Mouse (Mus musculus): Measurements from ENCODE around the gene Ctrl. TPM values are rescaled to one million over a fixed set of nuclear protein-coding genes. Genes with fewer than 3 reads are reported as not detected.
"Not testable (repeated sequence)": the region's sequence is repeated elsewhere in the genome, so short reads cannot be mapped to it uniquely, and the experiment has no call there.

The Ctrl gene
- under 1 TPM; 0.85 to 0.96 TPM for total RNA-seq (2021)

DNA sequence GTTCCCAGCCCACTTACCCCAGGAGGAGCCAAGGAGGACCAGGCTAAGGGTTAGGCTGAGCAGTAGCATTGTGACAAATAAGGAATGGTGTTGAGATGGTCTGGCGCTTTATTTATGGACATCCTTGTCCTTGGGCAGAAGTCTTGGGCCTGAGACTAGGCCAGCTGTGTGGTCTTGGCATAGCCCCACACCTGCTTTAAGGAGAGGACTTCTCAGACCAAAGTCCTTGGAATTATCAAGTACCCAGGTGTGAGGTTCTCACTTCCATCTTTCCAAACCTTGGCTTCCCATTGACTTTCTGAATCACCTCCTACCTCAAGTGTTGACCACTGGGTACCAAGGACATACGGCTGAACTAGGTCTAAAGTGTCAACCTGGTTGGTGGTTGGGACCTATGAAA, at the start of gene Ctrl:
Gene Ctrl, minus strand, starts transcription at position 101 of the 400 bp plus-strand sequence.
- no peak for DNase-seq (ENCODE audit: low spot score in 2 of 2)
- intact Hi-C loops (cut with DNase I): loop anchor here (5.0 kb wide), 2 partner anchors 81 to 96 kb away; partner anchors contain the start of gene Cenpt

DNA sequence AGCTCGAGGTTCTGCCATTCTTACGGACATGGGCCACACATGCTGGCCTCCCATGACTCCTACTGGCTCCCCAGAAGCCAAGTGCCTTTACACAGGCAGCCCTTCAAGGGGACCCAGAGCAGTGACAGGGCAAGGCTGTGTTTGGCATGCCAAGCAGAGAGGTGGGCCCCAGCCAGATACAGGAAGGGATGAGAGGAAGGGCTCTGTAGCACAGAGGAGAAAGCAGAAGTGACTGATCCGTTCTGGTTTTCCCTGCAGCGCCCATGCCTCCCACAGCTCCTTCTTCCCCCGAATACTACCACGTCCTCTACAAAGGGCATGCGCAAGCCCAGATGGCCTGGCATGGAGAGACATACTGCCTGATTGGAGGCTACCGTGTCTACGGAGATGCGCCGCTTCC, 49.7 kb upstream of the Ctrl start:
- intact Hi-C loops (cut with DNase I); DNase-seq (ENCODE audit: low spot score in 2 of 2): not testable (repeated sequence)

DNA sequence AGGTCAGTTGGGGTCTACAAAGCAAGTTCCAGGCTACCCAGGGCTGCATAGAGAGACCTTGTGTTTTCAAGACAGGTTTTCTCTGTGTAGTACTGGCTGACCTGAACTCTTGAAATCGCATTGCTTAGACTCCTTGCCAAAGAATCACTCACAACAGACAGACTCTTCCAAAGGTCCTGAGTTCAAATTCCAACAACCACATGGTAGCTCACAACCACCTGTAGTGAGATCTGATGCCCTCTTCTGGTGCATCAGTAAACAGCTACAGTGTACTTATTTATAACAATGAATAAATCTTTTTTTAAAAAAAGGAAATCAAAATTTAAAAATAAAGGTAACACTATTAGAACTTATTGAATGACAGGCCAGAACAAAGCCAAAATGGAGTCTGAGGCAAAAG, 47.5 kb upstream of the Ctrl start:
- intact Hi-C loops (cut with DNase I): no loop called here

DNA sequence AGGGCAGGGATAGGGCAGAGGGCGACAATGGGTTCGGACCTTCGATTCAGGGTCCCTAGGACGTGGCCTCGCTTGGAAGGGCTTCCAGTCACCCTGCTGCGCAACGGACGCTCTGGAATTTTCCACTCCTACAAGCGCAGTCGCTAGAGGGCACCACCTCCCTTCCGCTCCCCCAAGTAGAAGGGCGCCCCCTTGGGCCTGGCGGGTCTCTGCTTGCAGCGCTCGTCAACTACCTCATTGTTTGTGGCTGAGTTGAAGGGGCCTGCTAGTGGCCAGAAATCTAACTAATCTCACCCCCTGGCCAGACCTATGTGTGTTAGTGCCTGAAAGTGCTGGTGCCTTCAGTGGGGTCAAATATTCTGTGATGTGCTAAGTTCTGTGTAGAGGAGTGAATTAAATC, 45.7 kb upstream of the Ctrl start, which contains the start of gene Dpep3:
Gene Dpep3, minus strand, starts transcription at position 105 of the 400 bp plus-strand sequence.
- no peak for DNase-seq (ENCODE audit: low spot score in 2 of 2)
- intact Hi-C loops (cut with DNase I): no loop called here

More for the DNA sequence above, 47.5 kb upstream of the Ctrl start:
- DNase-seq (ENCODE audit: low spot score in 2 of 2): no peak

DNA sequence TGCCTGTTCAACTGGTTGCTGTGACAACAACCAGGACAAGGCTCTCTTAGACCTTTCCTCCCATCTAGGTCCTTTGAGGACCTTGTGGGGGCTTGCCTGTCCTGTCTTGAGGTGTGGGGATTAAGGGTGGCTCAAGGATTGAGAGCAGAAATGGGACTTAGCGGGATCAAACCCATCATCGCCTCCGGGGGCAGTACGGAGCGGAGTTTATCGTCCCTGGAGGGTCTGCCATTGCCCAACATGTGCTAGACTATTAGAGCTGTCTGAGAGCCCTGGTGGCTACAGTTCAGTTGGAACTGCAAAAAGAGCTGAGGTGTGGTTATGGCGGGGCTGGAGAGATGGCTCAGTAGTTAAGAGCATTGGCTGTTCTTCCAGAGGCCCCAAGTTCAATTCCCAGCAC, 41.7 kb upstream of the Ctrl start:
- intact Hi-C loops (cut with DNase I): no loop called here

DNA sequence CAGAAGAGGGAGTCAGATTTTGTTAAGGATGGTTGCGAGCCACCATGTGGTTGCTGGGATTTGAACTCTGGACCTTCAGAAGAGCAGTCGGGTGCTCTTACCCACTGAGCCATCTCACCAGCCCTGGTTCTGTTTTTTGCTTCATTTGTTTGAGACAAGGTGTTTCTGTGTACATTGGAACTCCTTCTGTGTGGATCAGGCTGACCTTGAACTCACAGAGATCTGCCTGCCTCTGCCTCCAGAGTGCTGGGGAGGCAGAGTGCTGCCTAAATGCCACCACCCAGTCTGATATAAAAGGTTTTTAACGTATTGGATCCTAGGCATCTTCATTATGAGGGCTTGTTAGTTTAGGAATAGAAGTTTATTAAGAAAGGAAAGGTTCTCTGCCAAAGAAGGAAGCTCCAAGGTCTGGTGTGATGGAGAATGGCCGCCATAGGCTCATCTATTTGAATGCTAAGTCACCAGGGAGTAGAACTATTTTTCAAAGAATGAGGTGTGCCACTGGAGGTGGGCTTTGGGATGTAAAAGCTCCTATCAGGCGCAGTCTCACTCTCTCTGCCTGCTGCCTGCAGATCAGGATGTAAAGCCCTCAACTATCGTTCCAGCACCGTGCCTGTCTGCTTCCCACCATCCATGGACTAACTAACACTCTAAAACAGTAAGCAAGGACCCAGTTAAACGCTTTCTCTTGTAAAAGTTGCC, 37.5 kb upstream of the Ctrl start:
- intact Hi-C loops (cut with DNase I): no loop called here
- no peak for DNase-seq (ENCODE audit: low spot score in 2 of 2)

More for the DNA sequence above, 41.7 kb upstream of the Ctrl start:
- DNase-seq (ENCODE audit: low spot score in 2 of 2): no peak

DNA sequence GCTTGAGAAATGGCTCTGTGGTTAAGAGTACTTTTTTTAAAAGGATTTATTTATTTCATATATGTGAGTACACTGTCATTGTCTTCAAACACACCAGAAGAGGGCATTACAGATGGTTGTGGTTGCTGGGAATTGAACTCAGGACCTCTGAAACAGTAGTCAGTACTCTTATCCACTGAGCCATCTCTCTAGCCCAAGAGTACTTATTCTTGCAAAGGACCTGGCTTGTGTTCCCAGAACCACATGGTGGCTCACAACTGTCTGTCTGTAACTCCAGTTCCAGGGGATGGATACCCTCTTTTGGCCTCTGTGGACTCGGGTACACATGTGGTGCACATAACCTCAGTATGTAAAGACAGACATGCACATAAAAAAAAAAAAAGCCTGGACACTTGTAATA, 35.7 kb upstream of the Ctrl start:
- intact Hi-C loops (cut with DNase I): no loop called here
- no peak for DNase-seq (ENCODE audit: low spot score in 2 of 2)

DNA sequence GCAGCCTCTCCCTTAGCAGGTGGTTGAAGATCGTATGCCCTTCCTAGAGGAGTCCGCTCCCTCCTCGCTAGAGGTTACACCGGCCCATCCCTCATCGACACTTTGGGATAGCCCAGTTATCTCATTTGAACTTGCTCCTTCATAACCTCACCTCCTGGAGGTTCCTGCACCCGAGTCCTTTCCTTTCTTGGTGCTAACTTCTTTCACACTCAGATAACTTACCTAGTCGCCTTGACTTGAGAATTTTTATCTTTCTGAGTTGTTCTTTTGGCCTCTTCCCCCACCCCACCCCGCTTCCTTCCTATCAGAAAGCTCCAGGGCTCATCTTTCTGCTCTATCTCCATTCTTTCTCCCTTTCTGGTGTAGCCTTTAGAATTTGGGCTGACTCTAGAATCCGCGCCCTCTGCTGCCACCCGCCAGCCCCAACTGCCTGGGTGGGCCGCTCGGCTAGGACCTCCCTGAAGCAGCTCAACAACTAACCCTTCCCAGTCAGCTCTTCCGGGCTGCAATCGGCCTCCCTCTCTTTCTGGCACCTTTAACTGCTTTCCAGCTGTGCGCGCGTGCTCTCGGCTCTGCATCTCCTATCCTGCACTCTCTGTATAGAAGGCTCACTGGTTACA, 33.1 kb upstream of the Ctrl start:
- intact Hi-C loops (cut with DNase I): no loop called here
- DNase-seq (ENCODE audit: low spot score in 2 of 2): no peak

DNA sequence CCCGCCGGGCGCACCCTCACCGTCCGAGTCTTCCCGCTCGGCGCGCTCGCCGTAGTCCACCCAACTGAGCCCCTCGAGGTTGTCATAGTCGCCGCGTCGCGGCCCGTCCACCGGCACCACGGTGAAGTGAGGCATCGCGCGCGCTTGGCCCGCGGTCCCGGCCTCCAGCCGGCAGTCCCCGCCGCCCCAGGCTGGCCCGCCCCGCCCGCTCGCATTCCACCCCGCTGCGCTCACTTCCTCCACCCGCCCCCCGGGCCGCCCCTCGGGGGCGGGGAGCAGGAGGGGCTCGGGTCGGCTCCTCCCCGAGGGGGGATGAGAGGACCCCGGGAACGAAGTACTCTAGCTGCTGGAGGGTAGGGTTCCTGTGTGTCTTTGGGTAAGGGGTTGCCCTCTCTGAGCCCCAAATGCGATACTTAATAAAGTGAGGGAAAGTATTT, 32.3 kb upstream of the Ctrl start, which contains the start of gene Slc12a4:
Gene Slc12a4, minus strand, starts transcription at position 193 of the 437 bp plus-strand sequence.
- intact Hi-C loops (cut with DNase I): no loop called here
- peak in 1 of 2 experiments; percentile 23 for DNase-seq (ENCODE audit: low spot score in 2 of 2)

DNA sequence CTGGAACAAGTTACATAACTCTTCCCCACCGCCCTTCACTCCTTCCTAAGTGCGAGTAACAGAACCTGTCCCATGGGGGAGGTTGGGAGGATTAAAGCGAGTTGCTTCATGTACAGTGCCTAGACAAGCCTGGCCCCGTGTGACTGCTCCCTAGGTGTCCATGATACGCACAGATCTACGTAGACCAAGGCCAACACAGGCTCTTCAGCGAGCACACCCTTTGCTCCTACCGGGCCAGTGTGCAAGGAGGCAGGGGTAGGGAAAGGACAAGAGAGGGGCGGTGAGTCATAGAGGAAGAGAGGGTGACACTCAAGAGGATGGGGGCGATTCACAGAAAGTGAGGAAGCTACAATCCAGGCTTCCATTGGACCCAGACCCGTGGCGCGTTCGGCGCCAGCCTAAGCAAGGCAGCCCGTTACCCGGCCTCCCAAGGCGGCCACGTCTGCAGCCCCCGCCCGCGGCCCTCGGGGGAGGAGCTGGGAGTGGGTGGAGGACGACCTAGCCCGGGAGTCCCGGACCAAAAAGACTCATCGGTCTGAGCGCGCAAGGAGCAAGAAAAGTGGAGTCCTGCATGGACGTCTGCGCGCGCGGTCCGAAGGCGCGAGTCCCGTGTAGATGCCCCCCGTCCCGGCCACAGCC, 31.7 kb upstream of the Ctrl start:
- intact Hi-C loops (cut with DNase I): no loop called here
- DNase-seq (ENCODE audit: low spot score in 2 of 2): peak in 1 of 2 experiments; percentile 16

DNA sequence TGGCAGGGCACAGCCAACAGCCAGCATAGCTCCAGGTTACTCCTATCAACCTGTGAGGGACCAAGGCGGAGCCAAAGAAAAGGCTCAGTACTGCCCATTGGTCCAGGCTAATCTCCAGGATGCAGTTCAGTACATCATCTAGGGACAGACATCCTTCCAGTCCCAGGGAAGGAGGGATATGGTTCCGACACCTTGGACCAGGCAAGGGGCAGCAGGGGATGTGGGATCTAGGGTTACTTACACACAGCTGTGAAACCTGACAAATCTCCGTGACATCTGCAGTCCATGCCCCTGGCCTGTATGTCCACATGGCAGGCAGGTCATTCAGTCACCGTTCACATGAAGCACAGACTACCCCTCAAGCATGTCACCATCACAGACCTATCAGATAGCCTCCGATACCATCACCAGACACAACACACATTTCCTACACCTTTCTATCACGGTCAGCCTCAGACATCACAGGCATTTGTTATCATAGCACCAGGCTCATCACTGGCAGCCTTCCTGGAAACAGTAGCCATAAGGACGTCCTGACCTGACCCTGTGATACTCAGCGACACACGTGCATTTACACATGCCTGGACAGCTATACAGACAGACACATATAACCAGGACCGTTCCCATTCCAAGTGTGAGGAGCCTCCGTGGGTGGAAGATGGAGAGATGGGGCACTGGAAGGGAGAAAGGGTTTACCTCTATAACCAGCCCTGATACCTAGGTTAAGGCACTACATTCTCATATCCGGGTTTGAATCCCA, 31.0 kb upstream of the Ctrl start:
- intact Hi-C loops (cut with DNase I): no loop called here
- no peak for DNase-seq (ENCODE audit: low spot score in 2 of 2)

DNA sequence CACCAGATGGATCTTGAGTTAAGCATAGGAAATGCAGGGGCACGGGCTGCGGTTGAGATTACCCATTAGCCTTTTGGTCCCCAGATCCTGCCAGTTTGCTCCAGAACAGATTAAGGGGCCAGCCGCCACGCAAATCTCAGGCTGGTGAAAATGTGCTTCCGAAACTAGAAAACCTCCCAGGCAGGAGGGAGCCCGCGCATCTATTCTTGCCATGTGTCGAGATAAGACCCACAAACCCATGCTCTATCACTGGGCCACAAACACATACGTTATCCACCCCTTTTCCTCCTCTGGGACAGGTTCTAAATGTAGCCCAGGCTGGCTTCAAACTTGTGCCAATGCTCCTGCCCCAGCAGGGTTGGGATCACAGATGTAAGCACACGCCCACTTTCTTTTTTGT, 27.9 kb upstream of the Ctrl start:
- intact Hi-C loops (cut with DNase I): no loop called here

DNA sequence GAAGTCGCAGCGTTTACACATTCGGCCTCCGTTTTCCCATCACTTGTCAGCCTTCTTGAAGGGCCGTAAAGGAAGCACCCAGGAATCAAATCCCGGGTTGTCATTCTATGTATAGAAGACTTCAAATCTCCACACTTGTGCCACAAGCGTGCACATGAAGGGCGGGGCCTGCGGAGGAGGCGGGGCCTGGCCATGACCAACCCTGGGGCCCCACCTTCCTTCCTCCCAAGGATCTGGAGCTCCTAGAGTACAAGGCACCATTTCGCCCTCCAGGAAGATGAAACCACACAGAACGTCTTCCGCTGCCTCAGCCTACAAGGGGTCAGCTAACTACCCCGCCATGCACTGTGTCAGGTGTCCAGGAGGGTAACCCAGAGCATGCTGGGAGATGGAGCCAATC, 27.4 kb upstream of the Ctrl start:
- no peak for DNase-seq (ENCODE audit: low spot score in 2 of 2)

More for the DNA sequence above, 27.9 kb upstream of the Ctrl start:
- no peak for DNase-seq (ENCODE audit: low spot score in 2 of 2)

DNA sequence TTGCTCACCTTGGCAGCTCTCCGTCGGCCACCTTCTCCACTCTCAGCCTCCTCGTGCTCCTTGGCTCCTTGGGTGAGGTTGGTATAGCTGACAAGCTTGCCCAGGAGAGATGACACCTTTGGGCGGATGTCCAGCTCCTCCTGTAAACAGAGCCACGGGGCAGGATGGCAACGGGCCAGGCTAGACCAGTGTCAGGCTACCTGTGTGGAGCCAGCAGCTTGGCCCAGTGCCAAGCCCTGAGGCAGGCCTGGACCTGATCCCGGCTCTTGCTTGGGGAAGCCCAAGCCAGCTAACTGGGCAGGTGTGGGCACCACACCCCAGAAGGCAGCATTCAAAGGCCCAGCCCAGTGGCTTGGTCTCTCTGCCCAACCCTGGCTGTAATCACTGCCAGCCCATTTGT, 25.7 kb upstream of the Ctrl start:
- intact Hi-C loops (cut with DNase I): no loop called here
- no peak for DNase-seq (ENCODE audit: low spot score in 2 of 2)

More for the DNA sequence above, 27.4 kb upstream of the Ctrl start:
- intact Hi-C loops (cut with DNase I): no loop called here

DNA sequence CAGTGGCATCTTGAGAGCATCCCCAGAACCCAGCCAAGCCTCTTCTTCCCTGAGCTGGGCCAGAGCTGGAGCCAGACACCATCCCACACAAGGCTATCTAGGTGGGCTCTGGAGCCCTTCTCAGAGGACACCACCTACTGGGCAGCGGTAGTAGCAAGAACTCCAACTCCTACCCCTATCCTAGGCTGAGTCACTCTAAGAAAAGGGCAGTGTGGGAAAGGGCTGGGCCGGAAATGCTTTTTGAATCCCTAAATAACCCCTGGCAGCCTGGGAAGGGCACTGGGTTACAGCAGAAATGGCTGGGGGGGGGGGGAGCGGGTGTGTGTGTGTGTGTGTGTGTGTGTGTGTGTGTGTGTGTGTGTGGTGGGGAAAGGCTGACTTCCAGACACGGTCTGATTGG, 24.2 kb upstream of the Ctrl start:
- no peak for DNase-seq (ENCODE audit: low spot score in 2 of 2)
- intact Hi-C loops (cut with DNase I): no loop called here

DNA sequence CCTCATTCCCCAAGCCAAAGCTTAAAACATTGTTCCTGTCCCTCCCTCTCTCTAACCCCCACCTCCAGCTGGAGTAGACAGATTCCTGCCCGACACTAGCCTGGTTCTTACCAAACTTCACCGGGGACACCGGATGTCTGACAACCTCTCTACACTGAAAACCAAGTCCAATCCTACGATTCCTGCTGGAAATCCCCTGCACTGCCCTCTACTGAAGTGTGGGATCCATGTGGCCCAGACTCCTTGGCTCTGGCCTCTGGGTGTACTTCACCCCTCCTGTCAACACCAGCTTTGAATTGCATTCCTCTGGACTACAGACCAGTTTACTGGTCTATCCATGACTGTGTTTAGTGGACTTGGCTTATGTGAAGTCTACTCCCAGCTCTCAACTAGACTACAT, 22.9 kb upstream of the Ctrl start:
- intact Hi-C loops (cut with DNase I): no loop called here

DNA sequence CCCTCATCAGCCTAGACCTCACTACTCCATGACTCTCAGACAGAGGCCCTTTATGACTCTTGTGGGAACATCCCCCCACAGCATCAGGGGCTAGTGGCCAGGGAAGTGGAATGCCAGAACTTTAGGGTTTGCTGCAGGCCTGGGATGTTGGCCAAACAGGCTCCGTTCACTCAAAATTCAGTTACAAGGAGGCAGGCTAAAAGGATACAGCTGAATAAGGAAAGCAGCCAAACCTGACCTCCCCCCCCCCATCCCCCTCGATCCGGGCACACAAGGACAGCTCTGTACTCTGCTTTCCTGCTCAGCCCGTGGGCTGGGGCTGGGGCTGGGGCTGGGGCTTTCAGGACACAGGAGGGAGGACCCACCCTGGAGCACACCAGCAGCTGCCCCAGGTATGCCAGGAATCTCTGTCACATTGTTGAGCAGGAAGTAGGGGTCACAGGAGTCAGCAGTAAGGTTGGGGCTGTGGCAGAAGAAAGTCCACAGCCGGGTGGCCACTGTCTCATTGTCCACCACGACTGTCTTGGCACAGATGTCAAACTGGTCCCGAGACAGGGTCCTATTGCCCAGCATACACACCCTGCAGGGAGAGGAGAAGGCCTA, 17.5 kb upstream of the Ctrl start:
- peak in 1 of 2 experiments; percentile 63 for DNase-seq (ENCODE audit: low spot score in 2 of 2)

More for the DNA sequence above, 22.9 kb upstream of the Ctrl start:
- DNase-seq (ENCODE audit: low spot score in 2 of 2): no peak

DNA sequence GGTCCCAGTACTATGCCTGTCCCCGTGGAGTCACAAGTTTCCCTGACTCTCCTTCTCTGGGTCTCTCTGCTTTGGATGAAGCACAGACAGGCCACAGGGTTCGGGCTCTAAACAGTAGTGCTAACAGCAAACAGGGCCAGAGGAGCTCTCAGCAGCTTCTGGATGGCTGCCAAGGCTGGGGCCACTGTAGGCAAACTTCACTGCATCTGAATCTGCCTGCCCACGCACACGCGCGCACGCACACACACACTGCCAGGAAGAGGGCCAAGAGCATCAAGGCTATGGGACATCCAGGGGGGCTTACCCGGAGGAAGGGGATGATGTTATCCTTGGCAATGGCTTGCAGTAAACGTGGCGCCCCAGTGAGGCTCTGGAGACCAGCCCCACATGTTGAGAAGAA, 15.7 kb upstream of the Ctrl start:
- peak; percentile 64 to 67 for DNase-seq (ENCODE audit: low spot score in 2 of 2)
- intact Hi-C loops (cut with DNase I): no loop called here

More for the DNA sequence above, 17.5 kb upstream of the Ctrl start:
- intact Hi-C loops (cut with DNase I): no loop called here

DNA sequence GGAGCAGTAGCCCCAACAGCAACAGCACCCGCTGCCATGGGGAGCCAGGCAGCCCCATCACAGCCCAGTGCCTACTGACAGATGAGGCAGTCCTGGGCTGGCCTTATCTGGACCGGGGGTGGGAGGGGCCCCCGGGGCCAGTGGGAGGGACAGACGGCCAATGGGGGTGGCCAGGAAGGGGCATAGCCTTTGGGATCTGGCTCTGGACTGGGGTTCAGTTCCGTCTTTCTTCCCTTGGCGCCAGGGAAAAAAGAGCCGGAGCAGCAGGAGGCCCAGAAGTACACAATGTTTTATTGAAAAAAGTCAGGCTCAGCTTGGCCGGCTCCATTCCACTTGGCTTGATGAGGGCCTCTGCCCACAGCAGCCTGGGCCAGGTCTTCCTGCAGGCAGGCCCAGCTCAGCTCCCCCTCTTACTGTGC, 9.7 kb upstream of the Ctrl start, which contains the start of gene Lcat:
Gene Lcat, minus strand, starts transcription at position 62 of the 419 bp plus-strand sequence.
- intact Hi-C loops (cut with DNase I): no loop called here
- DNase-seq (ENCODE audit: low spot score in 2 of 2): peak in 1 of 2 experiments; percentile 60
